Mouse (Mus musculus) cerebellum, adult 2 months (tissue): ENCODE data around the gene Sfxn2. TPM values are rescaled to one million over a fixed set of nuclear protein-coding genes. Genes with fewer than 3 reads are reported as not detected.

Source experiments
- DNase-seq, 2 experiments: peaks; one replicate each; pipeline ENCODE4 v3.0.0; 2021
- H3K27ac ChIP-seq: fragments of 200-500 bp; 2 replicates; pipeline ENCODE4 v1.5.1; 2012; ENCODE audit warnings: low read length, control low read depth, inconsistent platforms; ENCODE audit not compliant: insufficient read depth
- H3K27me3 ChIP-seq: fragments of 200-500 bp; 2 replicates; pipeline ENCODE4 v1.6.1; 2012; ENCODE audit warnings: inconsistent platforms, mild to moderate bottlenecking, low read length, moderate library complexity; ENCODE audit not compliant: control insufficient read depth, insufficient read depth
- H3K4me1 ChIP-seq: fragments of 200-500 bp; 2 replicates; pipeline ENCODE4 v1.6.1; 2011; ENCODE audit warnings: low read length; ENCODE audit not compliant: control insufficient read depth, insufficient read depth
- H3K4me3 ChIP-seq: fragments of 200-500 bp; replicated peaks from 2 replicates; pipeline ENCODE3; 2011; ENCODE audit warnings: mild to moderate bottlenecking, low read depth, low read length, control low read depth; ENCODE audit not compliant: insufficient read depth
- CTCF ChIP-seq: fragments of 200-500 bp; IDR thresholded peaks from 2 replicates; pipeline ENCODE4 v1.5.1; 2011; ENCODE audit warnings: low read depth, mild to moderate bottlenecking, control low read depth, low read length, moderate library complexity, borderline replicate concordance; ENCODE audit not compliant: insufficient read depth
- POLR2A ChIP-seq: fragments of 200-500 bp; IDR thresholded peaks from 2 replicates; pipeline ENCODE4 v1.6.1; 2011; ENCODE audit warnings: low read length, control low read depth, borderline replicate concordance; ENCODE audit not compliant: insufficient read depth
- WGBS: fragments of 180-500 bp; shearing (Covaris S2); methylation state at CpG from one replicate; pipeline ENCODE4 v1.1.7; 2018; 5-methylcytosine and 5-hydroxymethylcytosine counted together
- polyA plus RNA-seq: library from polyadenylated mRNA; depleted of rRNA; stranded (reverse); fragments of >200 nt; gene quantifications from 2 replicates; pipeline ENCODE4 v1.2.3, GENCODE M21; 2012

Gene Sfxn2
- polyA plus RNA-seq, 1 experiment = 7.0 TPM

- Histone ChIP-seq H3K27ac (no peak overlapping the region), H3K4me1 (no peaks in the 10 kb centered on the region), H3K27me3 (no peaks in the 10 kb centered on the region), H3K4me3 (no peak overlapping the region)
- TF ChIP-seq CTCF (no peak), POLR2A (no peak)
- no peak for DNase-seq
- 73% methylated on average over 9 of the region's 9 CpGs for WGBS
Measured at GRCm38 (mm10) chr19:46635766-46636165, 62.6 kb downstream of the Sfxn2 start.

- WGBS = 72% methylated on average over 6 of the region's 6 CpGs
- no peak for TF ChIP-seq POLR2A
- TF ChIP-seq CTCF = no peak
Measured at GRCm38 (mm10) chr19:46637598-46637997, 64.4 kb downstream of the Sfxn2 start.

GRCm38 (mm10) chr19:46639053-46639452 is 65.9 kb downstream of the Sfxn2 start:
- TF ChIP-seq POLR2A (no peak), CTCF (no peak)
- no peaks in the 10 kb centered on the region for H3K27me3 ChIP-seq
- peaks cover 19% of the 10 kb centered on the region for H3K4me1 ChIP-seq
- H3K4me3 ChIP-seq = no peak overlapping the region
- no peak for DNase-seq
- no peak overlapping the region for H3K27ac ChIP-seq

More at GRCm38 (mm10) chr19:46637598-46637997, 64.4 kb downstream of the Sfxn2 start:
- no peaks in the 10 kb centered on the region for H3K27me3 ChIP-seq
- peaks cover 6% of the 10 kb centered on the region; the same call in 1 of the 2 replicates for H3K4me1 ChIP-seq
- no peak overlapping the region for H3K27ac ChIP-seq
- DNase-seq = no peak
- no peak overlapping the region for H3K4me3 ChIP-seq

- Histone ChIP-seq H3K27ac (no peak overlapping the region), H3K4me1 (peaks cover 23% of the 10 kb centered on the region), H3K4me3 (no peak overlapping the region), H3K27me3 (no peaks in the 10 kb centered on the region)
- WGBS = 87% methylated on average over 14 of the region's 14 CpGs
- no peak for DNase-seq
- TF ChIP-seq CTCF = no peak
- TF ChIP-seq POLR2A = no peak
Measured at GRCm38 (mm10) chr19:46639496-46639895, 66.3 kb downstream of the Sfxn2 start.

- Histone ChIP-seq H3K27ac (no peak overlapping the region), H3K4me3 (no peak overlapping the region), H3K4me1 (peaks cover 35% of the 10 kb centered on the region), H3K27me3 (no peaks in the 10 kb centered on the region)
- TF ChIP-seq CTCF (no peak), POLR2A (no peak)
- 89% methylated on average over 8 of the region's 8 CpGs for WGBS
- DNase-seq = no peak
Measured at GRCm38 (mm10) chr19:46640780-46641179, 67.6 kb downstream of the Sfxn2 start.

GRCm38 (mm10) chr19:46641420-46642085 is 68.4 kb downstream of the Sfxn2 start:
- 62% methylated on average over 19 of the region's 19 CpGs for WGBS
- peaks cover 41% of the 10 kb centered on the region for H3K4me1 ChIP-seq
- DNase-seq = peak in 1 of 2 experiments; percentile 31
- H3K4me3 ChIP-seq = no peak overlapping the region
- 0 out of 2 replicates have a peak overlapping the region, but pooled peaks have one; percentile 8 for H3K27ac ChIP-seq
- no peak for TF ChIP-seq POLR2A
- TF ChIP-seq CTCF = no peak
- H3K27me3 ChIP-seq = no peaks in the 10 kb centered on the region

- DNase-seq = no peak
- H3K27me3 ChIP-seq = no peaks in the 10 kb centered on the region
- WGBS = 83% methylated on average over 22 of the region's 22 CpGs
- H3K4me3 ChIP-seq = no peak overlapping the region
- H3K27ac ChIP-seq = no peak overlapping the region
- TF ChIP-seq POLR2A = no peak
- no peak for TF ChIP-seq CTCF
- peaks cover 41% of the 10 kb centered on the region for H3K4me1 ChIP-seq
Measured at GRCm38 (mm10) chr19:46642136-46642753, 69.1 kb downstream of the Sfxn2 start.

- H3K4me3 ChIP-seq = no peak overlapping the region
- peak in 1 of 2 experiments; percentile 59 for DNase-seq
- no peaks in the 10 kb centered on the region for H3K27me3 ChIP-seq
- H3K4me1 ChIP-seq = peaks cover 41% of the 10 kb centered on the region
- WGBS = 24% methylated on average over 5 of the region's 5 CpGs
- peak overlapping the region; percentile 24; the same call in 1 of the 2 replicates for H3K27ac ChIP-seq
- TF ChIP-seq CTCF = no peak
- no peak for TF ChIP-seq POLR2A
Measured at GRCm38 (mm10) chr19:46643236-46643635, 70.1 kb downstream of the Sfxn2 start.
